Mouse (Mus musculus): ENCODE results near the gene Ephb1.

Gene Ephb1

DNA sequence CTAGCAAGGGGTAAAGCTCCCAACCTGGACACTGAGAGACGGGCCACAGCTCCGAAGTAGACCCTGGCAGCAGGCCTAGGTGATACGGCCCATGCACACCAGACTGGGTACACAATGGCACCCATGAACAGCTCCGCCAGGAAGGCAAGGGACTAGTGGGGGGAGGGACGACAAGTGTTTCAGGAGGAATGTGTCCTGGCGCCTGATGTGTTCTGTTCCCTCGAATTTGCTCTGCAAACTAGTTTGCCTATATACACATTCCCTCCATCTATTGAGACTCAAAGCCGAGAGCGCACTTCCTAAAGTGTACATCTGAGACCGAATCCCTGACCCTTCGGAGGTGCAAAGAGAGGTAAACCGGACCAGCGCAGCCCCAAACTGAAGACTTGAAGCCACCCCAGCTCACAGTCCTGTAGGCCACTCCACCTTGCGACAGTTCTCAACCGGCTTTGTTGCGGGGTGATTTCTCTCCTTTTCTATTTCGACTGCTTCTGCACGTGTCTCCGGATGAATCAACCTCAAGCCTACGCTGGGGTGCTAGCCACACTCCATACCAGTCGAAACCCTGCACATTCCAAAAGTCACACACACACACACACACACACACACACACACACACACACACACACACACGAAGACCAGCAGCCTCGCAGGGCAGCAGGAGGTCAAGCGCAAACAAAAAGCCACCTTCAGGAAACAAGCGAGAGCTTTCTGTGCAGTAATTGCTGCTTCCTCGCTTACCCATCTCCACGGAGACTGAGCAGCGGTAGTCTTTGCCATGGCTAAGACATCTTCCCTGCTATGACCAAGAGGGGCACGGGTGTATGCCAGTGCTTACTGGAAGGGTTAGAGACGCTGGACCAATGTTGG is 2.1 kb downstream of the Ephb1 start:
- no peak for DNase-seq (ENCODE audit: low read depth in 1 of 2, low spot score in 2 of 2)

DNA sequence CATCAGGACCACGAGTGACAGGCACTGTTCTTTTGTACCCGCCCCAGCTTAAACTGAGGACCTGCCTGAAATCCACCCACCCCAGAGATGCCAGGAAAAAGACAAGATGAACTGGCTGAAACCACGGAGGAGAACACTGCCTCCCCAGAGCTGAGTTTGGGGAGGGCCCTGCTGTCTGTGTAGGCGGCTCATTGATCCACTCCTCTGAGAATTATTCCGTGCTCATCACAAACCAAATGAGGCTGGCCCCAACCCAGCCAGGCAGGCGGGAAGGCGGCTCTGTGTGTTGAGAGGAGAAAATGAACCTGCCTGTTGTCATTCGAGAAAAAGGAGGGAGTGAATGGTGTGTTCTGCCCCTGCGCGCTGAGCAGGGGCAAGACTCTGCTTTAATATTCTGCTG is 2.8 kb downstream of the Ephb1 start:
- no peak for DNase-seq (ENCODE audit: low read depth in 1 of 2, low spot score in 2 of 2)

DNA sequence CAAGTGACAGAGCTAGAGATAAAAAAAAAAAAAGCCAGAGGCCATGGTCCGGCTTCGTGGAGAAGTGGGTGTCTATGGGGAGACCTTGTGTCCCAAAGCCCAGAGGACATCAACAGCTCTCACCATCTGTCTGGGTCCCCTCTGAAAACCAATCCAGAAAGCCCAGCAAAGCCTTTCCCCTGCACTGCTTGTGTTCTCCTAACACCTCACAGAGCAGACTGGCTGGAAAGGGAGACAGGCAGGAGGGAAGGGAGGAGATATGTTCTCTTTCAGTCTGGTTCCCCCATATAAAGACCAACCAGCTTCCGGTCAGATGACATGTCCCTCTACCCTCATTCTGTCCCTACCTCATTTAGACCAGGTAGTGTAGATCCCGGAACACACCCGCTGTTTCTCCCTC is 3.3 kb downstream of the Ephb1 start:
- no peak for DNase-seq (ENCODE audit: low read depth in 1 of 2, low spot score in 2 of 2)

DNA sequence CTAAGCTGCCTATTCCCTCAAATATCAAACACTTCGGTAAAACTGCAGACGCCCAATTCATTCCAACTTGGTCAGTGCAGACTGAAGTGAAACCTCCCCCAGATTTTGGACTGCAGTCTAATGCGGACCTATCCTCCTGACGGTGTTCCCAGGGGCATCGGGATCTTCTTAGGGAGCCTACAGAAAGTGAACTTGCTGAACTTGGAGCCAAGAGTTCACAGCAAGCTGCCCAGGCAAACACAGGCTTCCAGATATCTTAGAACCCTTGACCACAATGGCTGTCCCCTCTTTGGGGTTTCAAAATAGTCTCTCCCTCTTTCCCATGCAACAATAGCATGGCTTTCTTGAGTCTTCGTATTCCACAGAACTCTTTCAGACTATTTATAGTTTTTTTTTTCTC is 3.8 kb downstream of the Ephb1 start:
- no peak for DNase-seq (ENCODE audit: low read depth in 1 of 2, low spot score in 2 of 2)

DNA sequence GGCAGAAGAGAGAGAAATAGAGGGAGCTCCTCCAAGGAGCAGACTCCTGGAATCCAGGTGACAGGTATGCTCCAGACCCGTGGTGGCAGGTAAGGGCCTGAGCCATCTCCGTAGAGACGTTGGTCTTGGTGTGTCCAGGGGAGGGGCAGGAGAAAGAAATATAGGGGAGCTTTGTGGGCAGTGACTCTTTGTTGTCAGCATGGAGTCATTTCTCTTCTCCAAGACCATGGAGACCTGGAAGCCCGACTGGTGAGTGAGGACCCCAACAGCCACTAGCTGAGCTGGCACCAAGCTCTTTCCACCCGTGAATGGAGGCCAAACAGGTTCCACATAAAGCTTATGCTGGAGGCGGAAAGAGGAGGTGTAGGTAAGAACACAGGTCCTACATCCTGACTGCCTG is 4.4 kb downstream of the Ephb1 start:
- no peak for DNase-seq (ENCODE audit: low read depth in 1 of 2, low spot score in 2 of 2)

DNA sequence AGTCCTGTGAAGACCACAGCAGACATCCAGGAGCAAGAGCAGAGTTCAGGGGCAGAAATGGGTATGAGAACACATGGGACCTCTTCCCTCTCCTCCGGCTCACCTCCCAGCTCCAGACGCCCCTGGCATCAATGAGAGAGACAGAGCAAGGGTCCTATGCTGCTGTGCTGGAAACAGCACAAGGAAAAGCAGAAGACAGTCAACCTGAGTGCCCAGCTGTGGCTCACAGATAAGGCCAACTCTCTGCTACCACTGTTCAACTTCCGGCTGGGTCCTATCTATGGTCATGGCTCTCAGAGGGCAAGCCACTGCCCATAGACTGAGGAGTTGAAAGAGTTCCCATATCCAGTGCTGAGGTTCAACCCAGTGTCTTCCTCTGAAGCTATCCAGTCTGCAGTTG is 7.7 kb downstream of the Ephb1 start:
- DNase-seq (ENCODE audit: low read depth in 1 of 2, low spot score in 2 of 2): no peak

DNA sequence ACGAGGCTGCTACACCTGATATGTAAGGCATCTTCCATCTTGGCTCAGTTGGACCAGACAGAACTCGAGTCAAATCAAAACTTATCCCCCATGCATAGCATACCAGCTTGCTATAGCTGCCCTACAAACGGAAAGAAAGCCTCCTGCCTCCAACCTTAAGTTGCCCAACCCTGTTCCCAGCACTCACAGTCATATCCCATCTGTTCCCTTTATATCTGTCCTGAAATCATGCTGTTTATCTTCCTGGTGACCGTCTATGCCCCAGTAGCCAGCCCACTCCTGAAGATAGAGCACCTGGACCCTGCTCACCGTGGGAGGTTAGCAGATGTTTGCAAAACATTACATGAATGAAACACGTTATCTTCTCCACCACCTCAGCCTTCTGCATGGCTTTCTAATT is 9.0 kb downstream of the Ephb1 start:
- DNase-seq (ENCODE audit: low read depth in 1 of 2, low spot score in 2 of 2): no peak

DNA sequence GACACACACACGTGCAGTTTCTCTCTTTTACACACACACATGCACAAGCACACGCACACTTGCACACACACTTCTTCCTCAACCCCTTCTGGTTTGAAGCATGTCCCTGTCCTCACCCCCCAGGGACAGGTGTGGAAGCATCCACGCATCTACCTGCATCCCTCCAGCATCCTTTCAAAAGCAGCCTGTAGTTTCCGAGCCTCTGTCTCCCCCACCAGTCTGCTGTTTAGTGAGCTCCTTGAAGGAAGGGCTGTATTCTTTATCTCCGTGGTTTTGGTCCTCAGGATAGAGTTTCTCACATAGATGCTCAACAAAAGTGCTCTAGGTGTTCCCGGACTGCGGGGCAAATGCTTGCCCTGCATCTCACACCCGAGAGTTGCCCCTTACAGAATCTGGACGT is 9.4 kb downstream of the Ephb1 start:
- DNase-seq (ENCODE audit: low read depth in 1 of 2, low spot score in 2 of 2): no peak

DNA sequence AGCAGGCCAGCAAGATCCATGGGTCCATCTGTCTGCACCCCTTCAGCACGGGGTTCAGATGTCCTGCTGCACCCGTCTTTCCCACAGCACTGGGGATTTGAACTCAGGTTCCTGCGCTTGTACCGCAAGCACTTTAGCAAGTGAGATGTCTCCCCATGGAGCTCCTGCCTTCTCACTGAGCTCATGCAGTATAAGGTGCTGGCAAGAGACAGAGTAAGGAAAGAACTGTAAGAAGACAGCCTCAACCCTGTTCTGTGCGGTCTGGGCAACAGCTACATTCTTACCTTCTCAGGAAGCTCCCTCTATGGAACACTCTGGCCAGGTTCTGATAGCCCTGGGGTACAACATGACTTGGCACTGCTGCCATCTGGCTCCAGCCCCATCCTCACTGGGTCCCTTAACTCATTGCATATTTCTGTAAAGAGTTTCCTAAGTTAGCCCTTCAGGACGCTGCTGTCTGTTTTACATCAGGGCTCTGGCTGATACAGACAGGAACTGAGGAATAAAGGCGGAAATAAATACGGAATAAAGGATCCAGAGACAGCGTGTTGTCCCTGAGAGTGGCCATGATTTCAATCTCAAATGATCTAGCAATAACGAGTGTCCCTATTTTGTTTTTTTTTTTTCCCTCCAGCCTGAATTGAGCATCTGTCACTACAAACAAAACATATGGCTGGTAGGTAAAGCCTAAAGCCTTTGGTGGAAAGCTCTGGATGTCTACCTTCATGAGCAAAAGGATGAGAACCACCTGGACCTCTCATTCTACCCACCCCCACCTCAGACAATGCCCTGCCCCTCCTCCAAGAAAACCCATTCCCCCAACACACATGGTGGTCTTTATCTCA is 10.2 kb downstream of the Ephb1 start:
- DNase-seq (ENCODE audit: low read depth in 1 of 2, low spot score in 2 of 2): no peak

DNA sequence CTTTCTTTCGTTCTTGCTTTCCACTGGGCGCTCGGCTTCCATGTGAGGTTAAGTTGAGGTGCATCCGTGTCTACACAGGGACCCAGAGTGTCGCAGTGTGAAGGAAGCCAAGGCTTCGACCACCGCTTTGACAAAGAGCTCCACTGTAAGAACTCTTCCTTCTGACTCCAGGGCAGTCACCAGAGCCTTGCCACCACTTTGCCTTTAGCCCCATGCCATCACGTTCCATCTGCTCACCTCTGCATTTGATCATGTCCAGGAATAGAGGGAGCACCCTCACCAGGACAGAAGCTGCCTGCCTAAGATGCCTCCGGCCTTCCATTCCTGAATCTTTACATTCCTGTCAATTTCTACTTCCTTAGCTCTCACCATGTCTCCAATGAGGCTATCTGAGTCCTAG is 11.4 kb downstream of the Ephb1 start:
- DNase-seq (ENCODE audit: low read depth in 1 of 2, low spot score in 2 of 2): no peak

DNA sequence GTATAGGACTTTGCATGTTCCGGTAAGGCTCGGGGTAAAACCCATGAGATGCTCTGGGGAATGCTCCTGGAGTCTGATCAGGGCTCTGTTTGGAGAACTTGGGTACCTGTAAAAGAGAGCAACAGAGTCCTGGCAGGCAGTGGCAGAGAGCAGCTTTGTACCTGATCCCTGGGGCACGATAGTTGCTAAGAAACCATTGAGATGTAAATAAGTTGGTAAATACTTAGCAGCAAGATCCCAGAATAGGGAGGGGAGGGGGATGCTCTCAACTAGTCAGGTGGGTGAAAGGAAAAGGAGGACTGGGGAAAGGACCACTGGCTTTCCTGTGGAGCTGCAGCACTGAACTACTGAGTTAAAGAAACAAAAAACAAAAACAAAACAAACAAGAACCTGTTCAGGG is 12.5 kb downstream of the Ephb1 start:
- DNase-seq (ENCODE audit: low read depth in 1 of 2, low spot score in 2 of 2): no peak

DNA sequence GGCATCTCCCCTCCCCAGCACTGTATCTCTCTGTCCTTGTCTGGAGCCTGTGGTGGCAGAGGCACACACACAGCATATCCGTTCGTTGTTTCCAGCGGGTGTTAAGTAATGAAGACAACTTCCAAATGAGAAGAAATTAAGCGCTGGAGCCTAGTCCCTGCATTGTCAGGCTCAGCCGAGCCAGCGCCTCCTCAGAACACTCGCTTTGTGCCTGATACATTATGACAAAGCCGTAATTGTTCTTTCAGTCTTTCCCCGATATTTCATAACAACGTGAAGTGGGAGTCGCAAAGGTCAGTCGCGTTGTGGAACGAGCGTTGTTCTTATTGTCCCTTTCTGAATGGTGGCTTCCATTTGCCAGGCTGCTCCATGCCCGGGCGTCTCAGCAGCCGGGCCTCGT is 13.7 kb downstream of the Ephb1 start:
- DNase-seq (ENCODE audit: low read depth in 1 of 2, low spot score in 2 of 2): no peak

DNA sequence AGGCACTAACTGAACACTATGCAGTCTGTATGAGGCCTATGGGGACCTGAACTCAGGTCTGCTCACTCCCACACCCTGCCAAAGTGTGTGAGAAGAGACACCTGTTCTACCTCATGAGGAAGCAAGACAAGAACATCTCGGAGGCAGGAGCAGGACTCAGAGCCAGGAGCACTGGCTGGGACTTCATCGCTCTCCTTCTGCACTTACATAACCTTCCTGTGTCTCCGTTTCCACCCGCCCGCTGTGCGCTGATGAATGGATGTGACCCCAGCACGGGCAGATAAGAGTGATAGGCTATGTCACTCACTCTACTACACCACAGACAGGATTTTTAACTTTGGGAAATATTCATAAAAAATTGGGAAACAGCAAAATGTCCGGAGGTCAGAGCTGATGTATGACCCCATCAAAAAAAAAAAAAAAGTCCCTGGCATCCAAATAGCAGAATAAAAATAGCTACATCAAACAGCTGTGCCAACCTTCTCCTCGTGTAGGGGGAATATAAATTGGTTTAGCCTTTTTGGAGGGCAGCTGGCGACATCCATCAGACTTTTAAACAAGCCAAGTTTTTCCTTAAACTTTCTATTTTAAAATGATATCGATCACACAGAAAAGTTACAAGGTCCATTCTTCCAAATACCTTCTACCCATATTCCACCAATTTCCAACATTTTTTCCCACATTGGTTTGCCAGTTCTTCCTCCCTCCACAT is 18.8 kb downstream of the Ephb1 start:
- no peak for DNase-seq (ENCODE audit: low read depth in 1 of 2, low spot score in 2 of 2)

DNA sequence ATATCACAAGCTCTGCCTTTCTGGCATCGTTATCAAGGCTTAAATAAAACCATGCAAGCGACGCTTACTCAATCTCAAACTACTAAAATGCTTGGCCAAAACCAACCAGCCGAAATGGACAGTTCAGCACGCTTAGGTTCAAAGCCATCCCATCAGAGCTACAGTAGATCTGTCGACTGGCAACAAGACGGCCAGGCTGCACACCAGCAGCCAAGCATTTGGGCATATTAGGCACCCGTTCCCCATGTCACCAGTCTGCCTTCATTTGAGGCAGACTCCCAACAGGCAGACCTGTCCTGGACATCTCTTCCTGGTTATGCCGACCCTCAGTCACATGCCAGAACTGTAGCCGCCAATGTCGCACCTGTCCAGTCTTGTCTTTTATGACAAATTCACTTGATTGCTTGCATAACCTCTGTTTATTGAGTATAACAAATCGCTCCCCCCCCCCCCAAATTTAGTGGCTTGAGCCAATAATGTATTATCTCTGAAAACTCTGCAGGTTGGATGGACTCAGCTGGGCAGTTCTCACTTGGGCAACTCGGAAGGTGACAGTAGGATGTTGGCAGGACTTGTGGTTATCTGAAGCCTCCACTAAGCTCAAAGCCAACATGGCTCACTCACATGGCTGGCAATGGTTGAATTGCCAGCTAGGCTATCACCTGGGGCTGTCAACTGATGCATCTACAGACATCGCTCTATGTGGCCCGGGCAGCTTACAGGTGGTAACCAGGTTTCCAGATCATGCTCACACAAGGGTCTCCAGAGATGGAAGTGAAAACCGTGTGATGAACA is 24.0 kb downstream of the Ephb1 start:
- no peak for DNase-seq (ENCODE audit: low read depth in 1 of 2, low spot score in 2 of 2)

DNA sequence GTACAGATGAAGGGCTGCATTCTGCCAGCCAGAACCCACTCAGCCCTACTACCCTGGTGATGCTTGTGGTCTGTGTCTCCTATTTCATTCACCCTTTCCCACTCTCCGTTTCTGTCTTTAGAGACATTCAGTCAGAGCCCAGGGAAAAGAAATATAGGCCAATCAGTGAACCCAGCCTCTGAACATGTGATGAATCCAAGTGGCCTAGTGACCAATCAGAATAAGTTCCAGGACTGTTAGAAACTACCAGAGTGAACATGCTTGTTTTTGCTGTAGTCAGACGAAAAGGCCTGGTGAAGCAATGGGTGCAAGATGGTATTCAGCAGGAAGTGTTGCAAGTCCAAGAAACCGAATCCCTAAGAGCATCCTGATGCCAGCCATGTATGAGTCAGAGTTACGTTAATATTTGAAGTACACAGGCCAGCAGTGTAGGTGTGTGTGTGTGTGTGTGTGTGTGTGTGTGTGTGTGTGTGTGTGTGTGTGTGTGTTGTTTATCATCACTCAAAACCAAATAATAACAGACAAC is 26.8 kb downstream of the Ephb1 start:
- no peak for DNase-seq (ENCODE audit: low read depth in 1 of 2, low spot score in 2 of 2)

DNA sequence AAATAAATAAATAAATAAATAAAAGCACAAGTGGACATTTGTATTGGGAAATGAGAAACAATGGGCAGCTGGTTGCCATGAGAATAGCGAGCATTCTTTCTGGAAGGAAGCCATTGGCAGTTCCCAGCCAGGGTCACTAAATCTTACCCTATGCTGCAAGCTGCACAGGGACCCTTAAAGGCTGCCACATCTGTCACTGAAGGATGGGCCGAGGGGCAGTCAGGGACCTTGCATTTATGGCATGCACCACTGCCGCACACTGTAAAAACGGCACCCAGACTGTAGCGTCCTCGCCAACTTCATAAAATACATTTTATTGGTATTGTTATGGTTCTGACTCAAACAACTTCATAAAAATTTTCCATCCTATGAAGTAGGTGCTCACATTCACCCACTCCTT is 39.1 kb downstream of the Ephb1 start:
- DNase-seq (ENCODE audit: low read depth in 1 of 2, low spot score in 2 of 2): no peak

DNA sequence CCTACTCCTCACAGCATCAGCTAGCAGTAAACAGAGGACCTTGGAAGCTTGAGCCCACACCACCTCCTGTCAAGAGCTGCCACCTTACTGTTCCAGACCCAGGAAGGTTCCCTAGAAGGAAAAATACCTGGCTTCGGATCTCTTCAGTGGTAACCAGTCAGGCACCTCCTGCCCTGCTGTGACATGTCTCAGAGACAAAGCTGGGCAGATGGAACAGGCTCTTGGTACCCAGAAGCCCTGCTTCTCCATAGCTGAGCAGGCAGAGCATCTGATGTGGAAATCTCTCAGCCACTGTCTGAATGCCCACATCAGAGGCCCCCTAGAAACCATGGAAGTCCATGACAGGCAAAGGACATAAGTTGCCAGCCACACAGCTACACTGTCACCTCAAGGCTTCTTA is 39.7 kb downstream of the Ephb1 start:
- DNase-seq (ENCODE audit: low read depth in 1 of 2, low spot score in 2 of 2): no peak

DNA sequence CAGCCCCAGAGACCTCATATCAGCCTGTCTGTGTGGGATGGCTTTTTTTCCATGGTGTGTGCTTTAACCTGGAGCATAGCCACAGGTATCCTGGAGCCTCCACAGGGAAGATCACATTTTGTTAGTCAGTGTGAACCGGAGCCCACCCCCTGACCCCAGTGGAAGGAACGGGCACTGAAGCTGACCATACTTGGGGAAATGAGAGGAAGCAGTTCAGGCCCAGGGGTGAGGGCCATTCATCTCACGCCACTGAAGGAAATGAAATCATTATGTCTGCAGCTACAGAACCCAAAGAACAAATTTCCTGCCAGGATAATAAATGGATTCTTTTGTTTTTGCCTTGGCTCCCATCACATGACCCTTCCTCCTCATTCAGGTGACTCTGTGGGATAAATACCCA is 44.1 kb downstream of the Ephb1 start:
- DNase-seq (ENCODE audit: low read depth in 1 of 2, low spot score in 2 of 2): no peak

DNA sequence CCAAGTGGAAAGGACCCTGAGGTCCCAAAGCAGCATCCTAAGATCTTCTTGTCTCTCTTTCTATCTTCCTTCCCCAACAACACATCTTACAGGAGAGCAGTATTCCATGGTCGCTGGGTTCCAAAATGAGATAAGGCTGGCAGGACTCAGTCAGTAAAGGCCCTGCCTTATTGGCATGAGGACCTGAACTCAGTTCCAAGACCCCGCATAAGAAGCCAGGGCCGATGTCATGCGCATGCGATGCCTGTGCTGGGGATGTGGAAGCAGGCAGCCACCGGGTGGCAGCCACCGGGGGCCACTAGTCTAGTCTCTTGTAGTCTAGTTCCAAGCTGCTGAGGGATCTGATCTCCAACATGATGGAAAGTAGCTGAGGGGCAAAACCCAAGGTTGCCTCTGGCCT is 45.2 kb downstream of the Ephb1 start:
- DNase-seq (ENCODE audit: low read depth in 1 of 2, low spot score in 2 of 2): no peak

DNA sequence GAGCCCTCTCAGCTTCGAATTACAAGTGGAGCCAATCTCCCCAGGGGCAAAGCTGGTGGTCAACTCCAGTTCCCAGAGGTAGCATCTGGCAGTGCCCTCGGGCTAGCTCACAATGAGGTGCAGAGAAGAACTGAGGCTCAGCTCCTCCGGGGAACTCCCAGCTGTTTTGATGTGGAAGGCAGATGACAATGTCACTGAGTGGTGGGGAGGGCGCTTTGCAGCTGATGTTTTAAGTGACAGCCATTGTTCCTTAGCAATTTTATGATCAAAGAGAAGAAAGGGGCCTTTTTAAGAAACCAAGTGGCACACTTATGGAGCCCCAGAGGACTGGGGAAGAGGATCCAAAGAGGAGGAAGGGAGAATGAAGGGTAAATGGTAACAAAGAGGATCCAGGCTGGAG is 46.8 kb downstream of the Ephb1 start:
- DNase-seq (ENCODE audit: low read depth in 1 of 2, low spot score in 2 of 2): no peak
